Comparison of ENCODE assay signal across 7 mouse cellular contexts in the genomic region with DNA sequence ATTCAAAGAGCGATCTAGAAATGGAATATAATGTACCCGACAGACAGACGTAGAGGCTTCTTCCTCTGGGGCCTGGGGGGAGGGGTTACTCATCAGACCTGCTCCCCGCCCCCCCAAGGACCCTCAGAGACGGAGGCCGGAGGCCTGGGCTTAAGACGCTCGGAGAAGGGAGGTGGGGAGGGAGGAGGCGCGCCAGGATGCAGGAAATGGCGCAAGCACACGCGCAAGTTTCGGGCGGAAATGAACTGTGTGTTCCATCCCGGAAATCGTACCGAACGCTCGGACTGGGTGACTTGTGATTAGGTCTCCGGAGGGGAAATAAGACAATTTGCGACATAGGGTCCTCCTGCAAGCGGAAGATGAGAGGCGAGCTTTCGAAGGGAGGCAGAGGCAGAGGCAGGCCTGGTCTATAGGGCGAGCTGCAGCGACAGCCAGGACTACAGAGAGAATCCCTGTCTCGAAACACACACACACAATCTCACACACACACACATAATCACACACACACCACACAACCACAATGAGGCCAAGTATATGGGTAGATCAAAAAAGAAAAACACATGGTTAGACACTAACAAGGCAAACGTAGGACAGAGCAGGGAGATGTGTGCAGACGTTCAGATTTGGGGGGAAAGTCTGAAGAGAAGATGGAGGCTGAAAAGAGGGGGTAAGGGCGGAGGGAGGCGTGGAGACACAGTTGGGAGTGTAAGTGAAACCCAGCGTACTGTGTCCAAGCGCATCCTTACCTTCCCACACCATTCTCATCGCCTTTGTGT. TPM values are rescaled to one million over a fixed set of nuclear protein-coding genes. Genes with fewer than 3 reads are reported as not detected.
DNase-seq lines count a peak whose midpoint lies in the region; ATAC-seq lines count a peak whose summit lies in the region.

A gene (minus strand): TSS at position 179 of the 776 bp plus-strand sequence.

- peak; percentile 94 for DNase-seq in adrenal gland, adult 2 months
- DNase-seq in embryo, embryonic 11.5 days (ENCODE audit: low read depth, low spot score), result peak; percentile 93
- DNase-seq in gastrocnemius, postnatal 36 days, result peak; percentile 81 to 84
- peak; percentile 91 to 98 for DNase-seq in left cerebral cortex, postnatal 25 days (ENCODE audit: low spot score in 2 of 2)
- DNase-seq in midbrain, embryonic 10.5 days (ENCODE audit: low spot score), result peak; percentile 90
- peak; percentile 84 for DNase-seq in right cerebral cortex, postnatal 4 days

- H3K4me2 ChIP-seq in intestine, embryonic 15.5 days (replicated peaks), result peak within 1 kb of the TSS; percentile 88

- no peaks in the 10 kb centered on the region for H3K27me3 ChIP-seq in intestine, embryonic 15.5 days (replicated peaks)
- no peaks in the 10 kb centered on the region for H3K27me3 ChIP-seq in midbrain, embryonic 10.5 days (ENCODE audit: low read depth, poor library complexity, severe bottlenecking)

- ATAC-seq in intestine, embryonic 15.5 days, result peak; percentile 90

- H3K9ac ChIP-seq in intestine, embryonic 15.5 days, result peak within 1 kb of the TSS; percentile 86

- peaks cover 33% of the 10 kb centered on the region for H3K4me1 ChIP-seq in intestine, embryonic 15.5 days (replicated peaks)
- H3K4me1 ChIP-seq in midbrain, embryonic 10.5 days, result peaks cover 42% of the 10 kb centered on the region

- H3K9me3 ChIP-seq in intestine, embryonic 15.5 days, result no peaks in the 10 kb centered on the region
- H3K9me3 ChIP-seq in midbrain, embryonic 10.5 days (replicated peaks), result no peaks in the 10 kb centered on the region

- peaks cover 7% of the 10 kb centered on the region; the same call in 1 of the 2 replicates for H3K36me3 ChIP-seq in intestine, embryonic 15.5 days
- H3K36me3 ChIP-seq in midbrain, embryonic 10.5 days, result peaks cover 22% of the 10 kb centered on the region

- H3K4me3 ChIP-seq in intestine, embryonic 15.5 days (replicated peaks), result peak within 1 kb of the TSS; percentile 57
- H3K4me3 ChIP-seq in midbrain, embryonic 10.5 days, result peak within 1 kb of the TSS; percentile 78

- under 1% methylated on average over 35 of the region's 35 CpGs for WGBS in intestine, embryonic 15.5 days
- WGBS in midbrain, embryonic 10.5 days, result under 1% methylated on average over 35 of the region's 35 CpGs

- H3K27ac ChIP-seq in intestine, embryonic 15.5 days, result peak within 1 kb of the TSS; percentile 98
- peak within 1 kb of the TSS; percentile 96 for H3K27ac ChIP-seq in midbrain, embryonic 10.5 days (replicated peaks)

- intact Hi-C loops in gastrocnemius, postnatal 36 days (cut with DNase I), result no loop called here
- intact Hi-C loops in left cerebral cortex, postnatal 25 days (cut with DNase I), result loop anchor here (1.0 kb wide), 2 partner anchors 71 to 115 kb away; a partner anchor contains a TSS

RNA-seq across cellular contexts. Expression of the gene that starts here (rescaled TPM):
- total RNA-seq in adrenal gland, adult 2 months (2021), result 10 to 100 TPM; 14.1 to 19.4 TPM
- 52.3 and 57.6 TPM in 2 replicates for polyA plus RNA-seq in adrenal gland, adult 2 months (2012; rRNA removed)
- total RNA-seq in gastrocnemius, postnatal 36 days (2021), result 1 to 10 TPM; 5.5 to 8.7 TPM
- 9.9 and 11.0 TPM in 2 replicates for polyA plus RNA-seq in intestine, embryonic 15.5 days (2015; fragmentation: Nextera tagmentation; extraction: Ambion mirVana)
- 10 to 100 TPM; 11.7 to 12.8 TPM for total RNA-seq in left cerebral cortex, postnatal 25 days (2021)
- 9.9 and 11.7 TPM in 2 replicates for polyA plus RNA-seq in midbrain, embryonic 10.5 days (2016; fragmentation: Nextera tagmentation; extraction: Ambion mirVana)

Comparison
In these comparisons a context has a peak if more than half of its experiments do, and no peak if none do; other contexts are left out.
1. Peak in every context shown above with its lines: DNase-seq, ATAC-seq, H3K4me3 ChIP-seq and H3K27ac ChIP-seq.